Mouse (Mus musculus): ENCODE measurements around the gene Aftph.

DNA sequence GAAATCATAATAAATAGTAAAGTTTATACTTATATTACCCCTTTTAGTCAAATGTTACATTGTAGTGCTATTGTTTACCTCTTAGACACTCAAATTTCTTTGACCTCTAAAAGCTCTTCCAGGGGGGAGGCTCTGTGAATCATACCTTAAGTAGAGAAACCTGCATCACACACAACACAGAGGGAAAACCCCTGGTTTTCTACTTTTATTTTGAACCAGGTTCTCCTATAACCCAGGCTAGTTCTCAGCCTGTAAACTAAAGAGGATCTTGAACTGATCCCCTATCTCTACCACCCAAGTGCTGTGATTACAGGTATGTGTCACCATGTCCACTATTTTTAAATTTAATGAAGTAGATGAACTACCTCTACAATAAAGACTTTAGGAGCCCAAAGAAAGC is 2.0 kb upstream of the Aftph start:
- TF ChIP-seq CTCF (IDR thresholded peaks at IDR 0.05; ENCODE audit: extremely low read depth, insufficient read depth, insufficient read length, insufficient replicate concordance) (no peak), POLR2A (IDR thresholded peaks at IDR 0.05; ENCODE audit: low read depth, low read length) (no peak)
